Mouse (Mus musculus): ENCODE data around the gene Acss3.

- no peak for TF ChIP-seq CTCF (IDR thresholded peaks at IDR 0.05; ENCODE audit: extremely low read depth, insufficient read length, insufficient replicate concordance, low read depth, low read length)
- no peak for TF ChIP-seq POLR2A (IDR thresholded peaks at IDR 0.05; ENCODE audit: low read depth, low read length)
Measured at GRCm38 (mm10) chr10:106975193-106976141, 148.0 kb downstream of the Acss3 start.
